Mouse (Mus musculus) intestine, embryonic 16.5 days (tissue): ENCODE data around the gene Trove2. TPM values are rescaled to one million over a fixed set of nuclear protein-coding genes. Genes with fewer than 3 reads are reported as not detected.
"Not testable (repeated sequence)": the region's sequence is repeated elsewhere in the genome, so short reads cannot be mapped to it uniquely, and the experiment has no call there.

Experiments
- ATAC-seq: fragments of 200-750 bp; cut with Nextera tagmentation; 2 replicates; pipeline ENCODE4 v1.8.0; 2017; ENCODE audit warnings: moderate TSS enrichment, moderate library complexity
- H3K27ac ChIP-seq: fragments of 300-500 bp; sonication (generic); 2 replicates; pipeline ENCODE4 v1.5.1; 2014; ENCODE audit warnings: mild to moderate bottlenecking, low read length
- H3K27me3 ChIP-seq: fragments of 300-500 bp; sonication (generic); replicated peaks from 2 replicates; pipeline ENCODE4 v1.6.1; 2014; ENCODE audit warnings: low read length, control low read depth, mixed read lengths; ENCODE audit not compliant: control insufficient read depth, insufficient read depth
- H3K36me3 ChIP-seq: fragments of 300-500 bp; sonication (generic); 2 replicates; pipeline ENCODE4 v1.6.1; 2014; ENCODE audit warnings: low read length, control low read depth; ENCODE audit not compliant: control insufficient read depth, insufficient read depth
- H3K4me1 ChIP-seq: fragments of 300-500 bp; sonication (generic); 2 replicates; pipeline ENCODE4 v1.6.1; 2014; ENCODE audit warnings: low read length, control low read depth, mixed read lengths; ENCODE audit not compliant: control insufficient read depth, insufficient read depth
- H3K4me2 ChIP-seq: fragments of 300-500 bp; sonication (generic); 2 replicates; pipeline ENCODE4 v1.6.1; 2014; ENCODE audit warnings: low read depth, low read length, control low read depth
- H3K4me3 ChIP-seq: fragments of 300-500 bp; sonication (generic); 2 replicates; pipeline ENCODE4 v1.5.1; 2014; ENCODE audit warnings: mild to moderate bottlenecking, low read length
- H3K9ac ChIP-seq: fragments of 300-500 bp; sonication (generic); 2 replicates; pipeline ENCODE4 v1.6.1; 2014; ENCODE audit warnings: low read depth, low read length
- H3K9me3 ChIP-seq: fragments of 300-500 bp; sonication (generic); 2 replicates; pipeline ENCODE4 v1.6.1; 2016; ENCODE audit warnings: low read length, control low read depth; ENCODE audit not compliant: control insufficient read depth
- WGBS: fragments of 180-500 bp; shearing (Covaris S2); extraction: QIAGEN DNeasy Blood & Tissue Kit; methylation state at CpG from one replicate; pipeline ENCODE4 v1.1.7; 2014; 5-methylcytosine and 5-hydroxymethylcytosine counted together
- polyA plus RNA-seq: library from polyadenylated mRNA; unstranded; fragments of >200 nt; fragmentation: Nextera tagmentation; extraction: Ambion mirVana; gene quantifications from 2 replicates; pipeline ENCODE4 v1.2.1, GENCODE M21; 2015

Gene Trove2
- polyA plus RNA-seq, 1 experiment from 2014 or later = 8.3 TPM

- no peak overlapping the region for H3K4me2 ChIP-seq
- WGBS = 88% methylated on average over 10 of the region's 10 CpGs
- H3K27me3 ChIP-seq = no peaks in the 10 kb centered on the region
- no peak overlapping the region for H3K4me3 ChIP-seq
- peaks cover 12% of the 10 kb centered on the region; the same call in 1 of the 2 replicates for H3K36me3 ChIP-seq
- no peaks in the 10 kb centered on the region for H3K9me3 ChIP-seq
- no peak overlapping the region for H3K9ac ChIP-seq
- peaks cover 5% of the 10 kb centered on the region for H3K4me1 ChIP-seq
- ATAC-seq = no peak
- H3K27ac ChIP-seq = no peak overlapping the region
Measured at GRCm38 (mm10) chr1:143740581-143740980, 36.3 kb downstream of the Trove2 start.

GRCm38 (mm10) chr1:143739361-143740350 is 37.2 kb downstream of the Trove2 start:
- peaks cover 5% of the 10 kb centered on the region for H3K4me1 ChIP-seq
- H3K27ac ChIP-seq = peak overlapping the region; percentile 88
- H3K36me3 ChIP-seq = peaks cover 8% of the 10 kb centered on the region; the same call in 1 of the 2 replicates
- peak overlapping the region; percentile 91 for H3K9ac ChIP-seq
- peak; percentile 96 for ATAC-seq
- WGBS = under 1% methylated on average over 66 of the region's 71 CpGs
- peak overlapping the region; percentile 90 for H3K4me2 ChIP-seq
- no peaks in the 10 kb centered on the region for H3K27me3 ChIP-seq
- no peaks in the 10 kb centered on the region for H3K9me3 ChIP-seq
- peak overlapping the region; percentile 80 for H3K4me3 ChIP-seq

DNA sequence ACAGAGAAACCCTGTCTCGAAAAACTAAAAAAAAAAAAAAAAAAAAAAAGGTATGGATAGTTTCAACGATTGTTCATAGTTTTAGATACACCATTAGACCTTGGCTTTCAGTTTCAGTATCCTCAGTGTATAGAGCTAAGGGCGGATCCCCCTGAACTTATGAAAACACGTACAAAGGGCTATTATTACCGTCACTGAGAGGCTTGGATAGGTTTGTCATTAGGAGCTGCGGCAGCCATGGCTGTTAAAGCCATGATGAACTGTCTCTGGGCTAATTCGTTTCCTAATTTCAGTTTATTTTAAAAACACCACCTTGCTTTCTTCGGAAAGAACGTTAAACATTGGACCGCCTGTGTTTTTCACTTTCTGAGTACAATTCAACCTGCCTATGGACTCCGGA is 38.1 kb downstream of the Trove2 start:
- Histone ChIP-seq H3K9ac (peak overlapping the region; percentile 91), H3K9me3 (no peaks in the 10 kb centered on the region), H3K4me2 (peak overlapping the region; percentile 90), H3K27ac (no peak overlapping the region), H3K27me3 (no peaks in the 10 kb centered on the region), H3K4me3 (peak overlapping the region; percentile 80), H3K36me3 (peaks cover 8% of the 10 kb centered on the region; the same call in 1 of the 2 replicates), H3K4me1 (peaks cover 5% of the 10 kb centered on the region)
- ATAC-seq = peak; percentile 60
- 14% methylated on average over 10 of the region's 11 CpGs for WGBS

DNA sequence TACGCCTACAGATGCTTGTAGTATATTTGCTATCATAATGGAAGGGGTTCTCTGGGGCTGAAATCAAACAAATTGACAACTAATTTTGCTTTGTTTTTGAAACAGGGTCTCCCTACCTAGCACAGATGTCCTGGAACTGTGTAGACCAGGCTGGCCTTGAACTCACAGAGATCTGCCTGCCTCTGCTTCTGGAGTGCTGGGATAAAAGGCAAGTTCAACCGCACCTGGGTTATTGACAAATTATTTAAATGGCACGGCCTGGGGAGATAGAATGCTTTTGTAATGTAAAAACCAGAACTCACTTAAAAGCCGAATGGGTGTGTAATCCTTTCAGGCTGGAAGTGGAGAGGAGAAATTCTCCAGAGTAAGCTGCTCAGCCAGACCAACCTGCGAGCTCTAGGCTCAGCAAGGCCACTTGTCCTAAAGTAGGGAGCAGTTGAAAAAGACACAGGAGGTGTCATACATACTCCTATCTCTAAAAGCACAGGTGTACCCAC is 42.9 kb downstream of the Trove2 start:
- H3K4me3 ChIP-seq = no peak overlapping the region
- no peak overlapping the region for H3K9ac ChIP-seq
- H3K36me3 ChIP-seq = no peaks in the 10 kb centered on the region
- 84% methylated on average over 5 of the region's 5 CpGs for WGBS
- no peaks in the 10 kb centered on the region for H3K4me1 ChIP-seq
- ATAC-seq = no peak
- no peak overlapping the region for H3K4me2 ChIP-seq
- H3K9me3 ChIP-seq = 0 out of 2 replicates have a peak, but pooled peaks cover 2% of the 10 kb centered on the region
- H3K27ac ChIP-seq = no peak overlapping the region
- no peaks in the 10 kb centered on the region for H3K27me3 ChIP-seq

DNA sequence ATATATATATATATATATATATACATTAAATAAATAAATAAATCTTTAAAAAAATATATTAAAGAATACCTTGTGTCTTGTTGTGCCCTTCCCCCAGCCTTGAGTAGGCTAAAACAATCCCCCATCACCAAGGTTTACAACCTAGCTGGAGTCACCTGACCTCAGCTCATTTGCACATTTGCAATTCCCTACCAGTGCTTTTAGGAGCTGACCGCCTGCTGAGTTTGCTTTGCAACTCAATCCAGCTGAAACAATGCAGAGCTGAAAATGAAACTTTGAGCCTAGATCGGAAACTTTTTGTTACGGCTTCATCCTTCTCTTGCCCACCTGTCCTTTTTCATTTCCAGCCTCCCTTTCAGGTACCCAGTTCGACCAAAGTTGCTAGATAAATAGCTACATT is 45.2 kb downstream of the Trove2 start:
- Histone ChIP-seq H3K36me3 (no peaks in the 10 kb centered on the region), H3K4me1 (no peaks in the 10 kb centered on the region), H3K9me3 (0 out of 2 replicates have a peak, but pooled peaks cover 2% of the 10 kb centered on the region), H3K27me3 (no peaks in the 10 kb centered on the region), H3K4me2 (no peak overlapping the region), H3K9ac (no peak overlapping the region), H3K27ac (no peak overlapping the region), H3K4me3 (no peak overlapping the region)
- no peak for ATAC-seq
- WGBS = 63% methylated on average over 4 of the region's 4 CpGs

- 94% methylated on average over 2 of the region's 2 CpGs for WGBS
- Histone ChIP-seq H3K4me2 (no peak overlapping the region), H3K27ac (no peak overlapping the region), H3K36me3 (no peaks in the 10 kb centered on the region), H3K9me3 (0 out of 2 replicates have a peak, but pooled peaks cover 2% of the 10 kb centered on the region), H3K4me1 (no peaks in the 10 kb centered on the region), H3K4me3 (no peak overlapping the region), H3K27me3 (no peaks in the 10 kb centered on the region), H3K9ac (no peak overlapping the region)
- ATAC-seq = no peak
Measured at GRCm38 (mm10) chr1:143730899-143731298, 46.0 kb downstream of the Trove2 start.

- Histone ChIP-seq H3K4me2 (no peak overlapping the region), H3K27ac (no peak overlapping the region), H3K27me3 (no peaks in the 10 kb centered on the region), H3K9me3 (0 out of 2 replicates have a peak, but pooled peaks cover 2% of the 10 kb centered on the region), H3K36me3 (no peaks in the 10 kb centered on the region), H3K4me1 (no peaks in the 10 kb centered on the region), H3K4me3 (no peak overlapping the region), H3K9ac (no peak overlapping the region)
- WGBS = 44% methylated on average over 9 of the region's 9 CpGs
- peak; percentile 55; the same call in 1 of the 2 replicates for ATAC-seq
Measured at GRCm38 (mm10) chr1:143727701-143728445, 49.0 kb downstream of the Trove2 start.

- no peaks in the 10 kb centered on the region for H3K4me1 ChIP-seq
- no peak overlapping the region for H3K4me3 ChIP-seq
- no peaks in the 10 kb centered on the region for H3K36me3 ChIP-seq
- WGBS = 79% methylated on average over 5 of the region's 5 CpGs
- H3K27me3 ChIP-seq = no peaks in the 10 kb centered on the region
- H3K9ac ChIP-seq = no peak overlapping the region
- H3K9me3 ChIP-seq = no peaks in the 10 kb centered on the region
- H3K4me2 ChIP-seq = no peak overlapping the region
- no peak overlapping the region for H3K27ac ChIP-seq
- no peak for ATAC-seq
Measured at GRCm38 (mm10) chr1:143724456-143725064, 52.3 kb downstream of the Trove2 start.

DNA sequence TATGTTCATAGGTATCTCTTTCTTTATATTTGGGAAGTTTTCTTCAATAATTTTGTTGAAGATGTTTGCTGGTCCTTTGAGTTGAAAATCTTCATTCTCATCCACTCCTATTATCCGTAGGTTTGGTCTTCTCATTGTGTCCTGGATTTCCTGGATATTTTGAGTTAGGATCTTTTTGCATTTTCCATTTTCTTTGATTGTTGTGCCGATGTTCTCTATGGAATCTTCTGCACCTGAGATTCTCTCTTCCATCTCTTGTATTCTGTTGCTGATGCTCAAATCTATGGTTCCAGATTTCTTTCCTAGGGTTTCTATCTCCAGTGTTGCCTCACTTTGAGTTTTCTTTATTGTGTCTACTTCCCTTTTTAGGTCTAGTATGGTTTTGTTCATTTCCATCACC is 60.8 kb downstream of the Trove2 start, which contains the start of gene Glrx2:
Glrx2 (plus strand) TSS at position 301 of the 400 bp plus-strand sequence.
- not testable (repeated sequence) for H3K4me1 ChIP-seq

More for the DNA sequence above, 60.8 kb downstream of the Trove2 start, which contains the start of gene Glrx2:
- not testable (repeated sequence) for H3K9ac ChIP-seq, H3K9me3 ChIP-seq, H3K27ac ChIP-seq, ATAC-seq, H3K4me2 ChIP-seq, H3K36me3 ChIP-seq, H3K4me3 ChIP-seq, H3K27me3 ChIP-seq
- no CpG with 5 or more reads among the region's 2 CpGs for WGBS
